Mouse (Mus musculus) layer of hippocampus, postnatal 25 days (tissue): Measurements from ENCODE around the gene Tmem139. TPM values are rescaled to one million over a fixed set of nuclear protein-coding genes. Genes with fewer than 3 reads are reported as not detected.

ENCODE experiments used
- DNase-seq, 2 experiments: peaks; one replicate each; pipeline ENCODE4 v3.0.0; 2022; ENCODE audit warnings: mixed read lengths in 2 of 2, low spot score in 1 of 2; ENCODE audit errors: extremely low spot score in 1 of 2
- total RNA-seq, 2 experiments: library from RNA; stranded (reverse); gene quantifications; 2 replicates each; pipeline ENCODE4 v1.2.3; 2021

The Tmem139 gene
- total RNA-seq, 2 experiments from 2014 or later, result not detected

DNA sequence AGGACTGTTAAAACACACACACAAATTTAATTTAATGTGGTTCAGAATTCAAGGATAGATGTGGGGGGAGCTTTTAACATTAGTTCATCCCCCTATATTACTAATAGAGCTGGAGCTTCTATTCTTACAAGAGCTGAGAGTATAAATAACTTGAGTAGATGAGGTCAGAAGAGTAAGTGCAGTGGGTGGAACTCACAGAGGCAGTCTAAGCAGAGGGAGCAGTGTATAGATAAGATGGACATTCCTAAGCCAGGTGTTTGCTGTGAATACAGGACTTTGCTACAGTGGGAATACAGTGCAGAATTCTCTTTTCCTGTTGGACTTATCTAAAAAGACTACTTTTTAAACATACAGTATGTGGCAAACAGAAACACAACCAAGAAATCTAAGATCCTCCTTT lies 9.0 kb downstream of the Tmem139 start:
- no peak for DNase-seq

DNA sequence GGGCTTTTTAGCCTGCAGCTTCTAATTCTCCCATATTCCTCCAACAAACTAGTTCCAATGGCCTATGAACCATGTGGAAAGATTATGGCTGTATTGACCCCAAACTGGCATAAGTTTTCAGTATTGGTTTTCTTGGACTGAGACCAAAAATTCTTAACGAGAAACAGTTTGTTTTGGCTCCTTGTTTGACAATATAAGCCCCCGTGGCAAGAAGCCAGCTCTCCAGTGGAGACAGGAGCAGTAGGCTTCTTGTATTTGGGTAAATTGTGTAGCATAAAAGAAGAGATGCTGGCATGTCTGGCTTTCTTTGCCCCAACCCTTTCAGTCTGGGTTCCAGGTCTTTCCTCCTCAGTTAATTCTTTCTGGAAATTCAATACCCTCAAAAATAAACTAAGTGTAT lies 14.4 kb downstream of the Tmem139 start:
- no peak for DNase-seq

DNA sequence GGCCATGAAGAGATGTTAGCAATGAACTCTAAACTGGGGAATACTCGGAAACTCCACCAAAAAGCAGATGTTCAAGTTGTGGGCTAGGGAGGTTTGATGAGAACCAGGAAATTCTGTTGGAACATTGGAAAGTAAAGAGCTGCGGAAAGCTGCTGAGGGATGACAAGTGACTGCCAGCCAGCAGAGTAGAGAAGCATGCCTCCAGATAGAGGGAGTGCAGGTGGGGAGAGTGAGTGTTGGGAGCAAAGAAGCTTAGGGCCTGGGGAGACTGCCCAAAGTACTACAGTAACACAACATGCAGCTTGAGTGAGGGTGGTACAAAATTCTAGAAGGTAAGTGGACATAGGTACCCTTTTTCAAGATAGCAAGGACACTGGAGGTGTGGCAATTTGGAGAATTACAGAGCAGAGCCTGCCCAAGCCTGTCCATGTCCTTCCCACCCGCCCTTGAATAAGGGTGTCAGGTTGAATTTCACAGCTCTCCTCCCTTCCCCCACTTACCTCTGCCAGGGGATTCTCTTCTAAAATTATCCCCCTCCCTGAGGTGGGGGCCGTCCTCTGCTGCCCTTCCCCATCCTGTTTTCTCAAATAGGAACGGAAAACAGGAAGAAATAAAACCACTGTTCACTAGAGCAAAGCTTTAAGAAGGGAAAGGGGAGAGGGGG lies 21.2 kb downstream of the Tmem139 start:
- DNase-seq, result no peak

DNA sequence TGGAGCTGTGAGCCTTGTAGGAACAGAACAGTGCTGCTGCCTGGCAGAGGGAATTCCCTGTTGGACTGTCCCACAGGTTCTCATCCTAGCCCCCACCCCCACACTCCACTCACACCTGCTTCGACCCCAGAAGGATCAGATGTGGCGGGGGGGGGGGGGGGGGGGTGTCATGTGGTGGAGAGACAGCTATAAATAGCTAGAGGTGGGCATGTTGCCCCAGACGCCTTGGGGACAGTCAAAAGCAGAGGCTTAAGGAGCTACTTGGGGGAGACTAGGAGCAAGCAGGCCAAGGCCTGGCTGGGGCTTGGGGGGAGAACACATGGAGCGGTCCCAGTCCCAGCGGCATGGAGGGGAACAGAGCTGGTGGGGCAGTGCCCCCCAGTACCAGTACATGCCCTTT lies 24.7 kb downstream of the Tmem139 start, which contains the start of gene Clcn1:
TSS of gene Clcn1 (plus strand) at position 238 of the 400 bp plus-strand sequence.
- no peak for DNase-seq

DNA sequence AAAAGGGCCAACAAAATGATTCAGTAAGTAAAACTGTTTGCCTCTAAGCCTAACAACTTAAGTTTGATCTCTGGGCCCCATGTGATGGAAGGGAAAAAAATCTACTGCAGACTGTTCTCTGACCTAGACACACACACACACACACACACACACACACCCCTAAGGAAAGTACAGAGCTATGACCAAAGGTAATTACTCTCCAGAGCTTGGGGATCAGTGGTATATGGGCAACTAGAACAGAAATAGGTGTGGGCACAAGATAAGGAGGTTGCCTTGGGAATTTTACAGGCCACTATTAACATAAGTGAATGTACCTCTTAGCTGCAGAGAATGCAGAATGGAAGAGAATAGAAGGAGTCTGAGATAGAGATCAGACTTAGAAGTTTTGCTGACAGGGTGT lies 25.8 kb downstream of the Tmem139 start:
- no peak for DNase-seq

DNA sequence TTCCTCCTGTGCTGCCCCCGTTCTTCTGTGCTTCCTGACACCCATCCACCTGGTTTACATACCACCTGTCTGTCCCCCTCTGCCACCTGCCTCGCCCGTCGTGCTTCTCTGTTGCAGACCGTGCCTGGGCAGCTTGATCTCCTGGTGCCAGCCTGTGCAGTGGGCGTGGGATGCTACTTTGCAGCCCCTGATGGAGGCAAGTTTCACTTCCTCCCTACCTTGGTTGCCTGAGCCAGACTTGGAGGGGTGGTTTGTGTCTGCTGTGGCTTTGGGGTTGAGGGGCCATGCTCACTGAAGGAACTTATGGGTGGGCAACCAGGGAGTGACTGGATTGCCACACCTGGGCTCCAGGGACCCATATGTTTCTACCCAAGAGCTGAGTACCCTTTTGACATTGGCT lies 31.6 kb downstream of the Tmem139 start:
- no peak for DNase-seq

DNA sequence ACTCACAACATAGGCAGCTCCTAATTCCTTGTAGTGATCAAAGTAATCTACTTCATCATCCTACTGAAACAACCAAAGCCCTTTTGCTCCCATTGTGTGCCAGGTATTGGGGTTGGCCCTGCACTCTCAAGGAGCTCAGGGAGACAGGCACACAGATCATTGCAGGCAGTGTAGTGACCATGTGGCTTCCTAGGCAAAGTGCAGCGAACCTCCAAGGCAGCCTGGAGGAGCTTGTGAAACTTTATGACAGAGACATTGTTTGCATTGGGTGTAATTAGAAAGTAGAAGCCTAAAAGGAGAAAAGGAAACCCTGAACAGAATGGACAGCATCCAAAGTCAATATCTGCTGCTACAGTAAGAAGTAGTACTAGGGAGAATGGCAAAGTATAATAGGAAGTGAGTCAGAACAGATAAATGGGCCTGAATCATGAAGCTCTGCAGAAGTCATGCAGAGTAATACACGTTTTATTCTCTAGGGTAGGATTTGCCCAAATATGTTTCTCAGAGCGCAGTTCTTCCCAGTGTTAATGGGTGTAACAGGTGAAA lies 33.9 kb downstream of the Tmem139 start:
- DNase-seq, result no peak

DNA sequence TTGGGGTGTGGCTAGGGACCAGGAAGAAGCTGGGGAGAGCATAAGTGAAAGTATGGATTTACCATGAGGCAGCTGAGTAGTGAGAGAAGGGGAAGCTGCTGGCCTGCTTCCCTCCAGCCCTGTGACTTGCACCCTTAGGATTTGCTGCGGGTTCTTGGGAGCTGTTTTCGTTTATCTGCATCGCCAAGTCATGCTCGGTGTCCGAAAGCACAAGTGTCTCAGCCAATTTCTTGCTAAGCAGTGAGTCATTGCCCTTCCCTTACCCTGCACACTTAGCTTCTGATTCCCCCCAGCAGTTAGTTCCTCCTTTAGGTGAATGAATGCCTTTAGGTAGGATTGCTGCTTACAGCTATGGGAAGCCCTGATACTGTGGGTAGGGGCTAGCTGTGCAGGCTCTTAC lies 37.6 kb downstream of the Tmem139 start:
- DNase-seq, result no peak

DNA sequence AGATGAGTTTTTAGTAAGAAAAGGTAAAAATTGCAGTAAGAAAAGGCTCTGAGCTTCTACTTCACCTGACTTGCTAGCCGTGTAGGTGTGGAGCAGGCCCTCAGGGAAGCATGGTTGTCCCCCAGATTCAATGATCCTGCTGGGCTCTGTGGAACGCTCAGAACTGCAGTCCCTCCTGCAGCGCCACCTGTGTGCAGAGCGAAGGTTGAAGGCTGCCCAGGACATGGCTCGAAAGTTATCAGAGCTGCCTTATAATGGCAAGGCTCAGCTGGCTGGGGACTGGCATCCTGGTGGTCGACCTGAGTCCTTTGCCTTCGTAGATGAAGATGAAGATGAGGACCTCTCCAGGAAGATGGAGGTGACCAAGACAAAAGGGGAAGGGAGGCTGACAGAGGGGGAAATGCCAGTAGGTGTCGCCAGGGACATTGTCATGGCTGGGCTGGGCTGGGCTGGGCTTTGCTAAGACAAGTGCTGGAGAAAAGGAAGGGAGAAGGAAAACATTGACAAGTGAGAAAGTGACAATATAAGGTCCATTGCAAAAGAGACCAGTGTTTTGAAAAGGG lies 48.1 kb downstream of the Tmem139 start:
- no peak for DNase-seq

DNA sequence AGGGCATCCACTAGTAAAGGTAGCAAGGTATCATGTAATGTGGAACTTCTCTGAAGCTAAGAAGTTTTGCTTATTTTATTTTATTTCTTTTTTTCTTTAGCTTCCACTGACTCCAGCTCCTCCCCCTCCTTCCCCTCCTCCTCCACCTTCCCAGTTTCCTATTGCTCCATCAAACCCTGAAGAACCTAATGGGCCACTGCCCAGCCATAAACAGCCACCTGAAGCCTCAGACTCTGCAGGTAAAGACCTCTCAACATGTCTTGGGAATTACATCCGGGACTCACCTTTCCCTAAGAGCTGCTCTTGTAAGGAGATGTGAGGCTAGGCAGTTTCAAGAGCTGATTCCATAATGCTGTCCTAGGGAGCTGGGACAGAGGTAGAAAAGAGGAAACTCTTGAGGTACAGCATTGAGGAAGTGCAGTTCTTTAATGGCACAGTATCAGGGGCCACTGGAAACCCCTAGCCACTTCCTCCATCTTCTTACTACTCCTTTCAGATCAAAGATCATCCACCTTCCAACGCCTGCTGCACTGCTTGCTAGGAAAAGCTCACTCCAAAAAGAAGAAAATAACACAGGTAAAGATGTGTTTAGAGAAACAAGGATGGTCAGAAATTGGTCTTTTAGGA lies 48.8 kb downstream of the Tmem139 start:
- DNase-seq, result no peak

Other genes starting within 250 kb of the Tmem139 start
- gene Sva, start 223.6 kb upstream of the Tmem139 start, total RNA-seq, result not detected
- gene Tas2r139, start 121.0 kb upstream of the Tmem139 start, total RNA-seq, result not detected
- not detected for gene Tas2r144, start 46.6 kb upstream of the Tmem139 start, total RNA-seq
- gene Gstk1, start 16.0 kb upstream of the Tmem139 start, total RNA-seq, result 10 to 100 TPM; 10.2 to 13.7 TPM
- 10 to 100 TPM; 16.5 to 25.5 TPM for gene Casp2, start 3.0 kb downstream of the Tmem139 start, total RNA-seq
- 1 to 10 TPM; 2.7 to 2.8 TPM for gene Clcn1, start 24.7 kb downstream of the Tmem139 start, total RNA-seq
- 10 to 100 TPM; 74.8 to 76.8 TPM for gene Fam131b, start 62.7 kb downstream of the Tmem139 start, total RNA-seq
- 10 to 100 TPM; 47.9 to 51.7 TPM for gene Zyx, start 87.7 kb downstream of the Tmem139 start, total RNA-seq
- gene Epha1, start 111.3 kb downstream of the Tmem139 start, total RNA-seq, result under 1 TPM; 0.22 to 0.47 TPM
- not detected for gene Tas2r143, start 138.3 kb downstream of the Tmem139 start, total RNA-seq
- gene Tas2r135, start 143.5 kb downstream of the Tmem139 start, total RNA-seq, result not detected
- not detected for gene Tas2r126, start 172.6 kb downstream of the Tmem139 start, total RNA-seq
- not detected for gene Olfr458, start 203.2 kb downstream of the Tmem139 start, total RNA-seq
- not detected for gene Olfr457, start 214.4 kb downstream of the Tmem139 start, total RNA-seq
- gene Olfr456, start 225.2 kb downstream of the Tmem139 start, total RNA-seq, result not detected